Mouse (Mus musculus): ENCODE measurements at regions not wholly inside any gene's neighbourhood (a gene's known extent, or its start where the extent isn't known, plus 50 kb on each side); places are given as distances from the start of the nearest gene placed in this dataset.

DNA sequence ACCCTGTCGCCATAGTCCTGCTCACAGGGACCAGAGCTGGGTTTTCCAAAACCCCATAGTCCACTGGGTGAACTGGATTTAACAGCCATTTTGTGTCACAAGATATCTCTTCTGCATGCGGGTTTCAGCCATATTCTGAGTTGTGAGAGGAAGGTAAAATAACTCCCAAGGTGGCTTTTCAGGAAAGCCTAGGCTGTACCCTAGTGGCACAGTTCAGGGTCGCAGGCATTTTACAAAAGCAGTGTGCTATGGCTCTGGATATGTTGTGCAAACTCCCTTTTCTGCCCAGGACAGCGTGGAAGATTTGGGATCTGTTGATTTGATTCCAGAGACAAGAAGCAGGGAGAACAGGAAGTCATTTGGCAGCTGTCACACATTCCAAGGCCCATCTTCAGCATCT is 588.3 kb upstream of the Mgmt start:
- TF ChIP-seq MAX (IDR thresholded peaks at IDR 0.05) = no peak
- TF ChIP-seq CTCF (IDR thresholded peaks at IDR 0.05; ENCODE audit: control insufficient read depth, insufficient read depth, insufficient read length) = no peak
- TF ChIP-seq CEBPB (IDR thresholded peaks at IDR 0.05; ENCODE audit: low read depth) = no peak
- no peak for TF ChIP-seq MYOG (IDR thresholded peaks at IDR 0.05; ENCODE audit: control insufficient read depth, extremely low read depth, insufficient read length)
- no peak for TF ChIP-seq USF1 (IDR thresholded peaks at IDR 0.05; ENCODE audit: low read depth)
- TF ChIP-seq MYOD1 (IDR thresholded peaks at IDR 0.05; ENCODE audit: control insufficient read depth, insufficient read length, low read depth) = no peak
- TF ChIP-seq FOSL1 (IDR thresholded peaks at IDR 0.05; ENCODE audit: insufficient read depth, low read length, poor library complexity, severe bottlenecking) = no peak
